Comparison of ENCODE assay signal across 1 mouse cellular context in the genomic region with DNA sequence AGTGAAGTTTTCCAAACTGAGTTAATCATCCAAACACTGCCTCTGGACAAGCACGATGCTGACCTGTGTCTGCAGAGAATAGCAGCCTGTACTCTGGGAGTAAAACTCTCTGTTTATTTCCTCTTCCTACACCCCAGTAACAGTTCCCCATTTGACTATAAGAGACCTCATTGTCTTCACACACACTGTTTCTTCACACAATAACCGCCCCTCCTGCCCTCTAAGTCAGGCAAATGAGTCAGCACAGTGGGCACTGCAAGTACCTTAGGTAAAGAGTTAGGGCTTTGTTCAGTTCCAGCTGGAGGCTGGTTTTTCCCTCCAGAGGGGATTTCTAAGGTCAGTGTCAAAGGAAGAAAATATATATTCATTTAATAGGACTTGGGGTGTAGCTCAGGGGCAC.
TF ChIP-seq lines count a peak whose summit lies in the region.

No protein-coding gene starts in this region.

TF ChIP-seq in CH12.LX, 34 proteins besides CTCF, POLR2A, EP300 and RAD21 (continued from another document):
- no peak for TF ChIP-seq CHD1 (IDR thresholded peaks at IDR 0.05; ENCODE audit: low read depth, low read length)
TF ChIP-seq in CH12.LX: peak in this region for 0.
